Mouse (Mus musculus) E14TG2a.4 (cell line): ENCODE measurements at regions not wholly inside any gene's neighbourhood (a gene's known extent, or its start where the extent isn't known, plus 50 kb on each side); places are given as distances from the start of the nearest gene placed in this dataset.

ENCODE experiments used
- H3K27me3 ChIP-seq: 2 replicates; pipeline ENCODE4 v1.6.1; 2014; ENCODE audit warnings: low read length, control low read depth; ENCODE audit not compliant: insufficient read depth
- H3K36me3 ChIP-seq: 2 replicates; pipeline ENCODE4 v1.6.1; 2014; ENCODE audit warnings: low read length, control low read depth; ENCODE audit not compliant: insufficient read depth
- H3K4me1 ChIP-seq: replicated peaks from 2 replicates; pipeline ENCODE4 v1.6.1; 2014; ENCODE audit warnings: low read depth, low read length, control low read depth
- H3K4me3 ChIP-seq: replicated peaks from 2 replicates; pipeline ENCODE4 v1.5.1; 2014; ENCODE audit warnings: mild to moderate bottlenecking, low read length
- H3K9me3 ChIP-seq: 2 replicates; pipeline ENCODE4 v1.6.1; 2014; ENCODE audit warnings: low read length, control low read depth
- CTCF ChIP-seq: conservative IDR thresholded peaks from 2 replicates; pipeline ENCODE4 v1.5.1; 2014; ENCODE audit warnings: low read length
- NANOG ChIP-seq: IDR thresholded peaks from 2 replicates; pipeline ENCODE4 v1.6.1; 2014; ENCODE audit warnings: borderline replicate concordance, low read length, mixed read lengths
- POU5F1 ChIP-seq: IDR thresholded peaks from 2 replicates; pipeline ENCODE4 v1.6.1; 2014; ENCODE audit warnings: low read length, borderline replicate concordance

DNA sequence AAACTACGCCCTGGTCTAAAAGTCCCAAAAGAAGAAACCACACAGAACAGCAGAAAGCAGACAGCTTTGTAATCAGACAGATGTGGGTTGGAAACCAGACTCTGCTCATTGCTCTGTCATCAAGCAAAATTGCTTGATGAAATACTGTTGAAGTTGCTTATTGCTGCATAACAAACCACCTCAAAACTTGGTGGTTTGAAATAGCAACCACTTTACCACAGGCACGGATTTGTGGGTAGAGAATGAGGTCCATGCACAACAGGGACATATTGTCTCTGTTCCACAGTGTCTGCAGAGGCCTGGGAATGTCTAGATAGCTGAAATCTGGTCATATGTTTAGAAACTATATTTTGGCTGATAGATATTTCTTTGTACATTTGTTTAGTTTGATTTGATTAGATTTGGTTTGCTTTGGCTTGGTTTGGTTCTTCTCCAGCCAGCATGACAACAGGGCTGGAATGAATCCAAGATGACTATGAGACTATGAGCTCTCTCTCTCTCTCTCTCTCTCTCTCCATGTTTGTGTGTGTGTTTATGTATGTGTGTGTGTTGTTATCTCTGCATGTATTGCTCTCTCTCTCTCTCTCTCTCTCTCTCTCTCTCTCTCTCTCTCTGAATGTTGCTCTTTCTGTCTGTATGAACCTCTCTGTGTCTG lies 199.4 kb downstream of the Tle1 start:
- H3K4me1 ChIP-seq, result no peaks in the 10 kb centered on the region
- no peaks in the 10 kb centered on the region for H3K36me3 ChIP-seq
- TF ChIP-seq CTCF (no peak), POU5F1 (no peak), NANOG (no peak)
- no peak overlapping the region for H3K4me3 ChIP-seq
- no peaks in the 10 kb centered on the region for H3K27me3 ChIP-seq
- peaks cover 13% of the 10 kb centered on the region; the same call in 1 of the 2 replicates for H3K9me3 ChIP-seq

DNA sequence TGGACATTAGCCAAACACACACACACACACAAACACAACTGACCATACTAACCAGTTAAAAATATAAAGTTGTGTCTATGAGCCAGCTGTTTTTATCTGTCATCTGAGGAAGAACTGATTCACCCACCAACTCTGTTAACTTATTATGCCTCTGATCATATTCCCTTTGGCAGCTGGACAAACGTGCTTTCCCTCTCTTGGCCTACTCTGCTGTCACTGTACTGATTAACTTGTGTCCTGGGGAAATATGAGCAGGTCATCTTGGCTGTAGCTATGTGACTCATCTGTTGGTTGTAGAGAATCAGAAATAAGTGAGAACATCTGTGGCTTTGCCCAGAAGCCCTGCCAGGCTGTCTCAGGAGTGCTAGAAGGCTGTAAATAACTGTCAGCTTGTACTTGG lies 210.9 kb upstream of the Gm11232 start:
- H3K36me3 ChIP-seq, result no peaks in the 10 kb centered on the region
- no peak overlapping the region for H3K4me3 ChIP-seq
- H3K27me3 ChIP-seq, result no peaks in the 10 kb centered on the region
- H3K9me3 ChIP-seq, result no peaks in the 10 kb centered on the region
- no peak for TF ChIP-seq NANOG
- no peak for TF ChIP-seq CTCF
- no peak for TF ChIP-seq POU5F1
- H3K4me1 ChIP-seq, result no peaks in the 10 kb centered on the region

DNA sequence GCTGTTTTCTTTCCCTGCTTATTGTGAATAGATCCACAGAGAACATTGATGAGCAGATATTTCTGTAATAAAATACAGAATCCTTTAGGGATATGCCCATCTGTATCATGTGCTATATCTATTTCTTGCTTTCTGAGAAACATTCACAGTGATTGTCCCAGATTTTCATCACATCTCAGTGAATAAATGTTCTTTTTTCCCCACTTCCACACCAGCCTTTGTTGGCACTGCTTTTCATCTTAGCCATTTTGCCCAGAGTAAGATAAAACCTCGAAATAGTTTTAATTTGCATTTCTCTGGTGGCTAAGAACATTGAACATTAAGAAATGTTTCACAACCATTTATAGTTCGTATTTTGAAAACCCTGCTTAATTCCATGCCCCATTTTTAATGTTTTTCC lies 195.7 kb upstream of the Gm11232 start:
- no peaks in the 10 kb centered on the region for H3K27me3 ChIP-seq
- no peaks in the 10 kb centered on the region for H3K36me3 ChIP-seq
- H3K4me1 ChIP-seq, result no peaks in the 10 kb centered on the region
- no peak overlapping the region for H3K4me3 ChIP-seq
- no peaks in the 10 kb centered on the region for H3K9me3 ChIP-seq
- TF ChIP-seq NANOG (no peak), POU5F1 (no peak), CTCF (no peak)

DNA sequence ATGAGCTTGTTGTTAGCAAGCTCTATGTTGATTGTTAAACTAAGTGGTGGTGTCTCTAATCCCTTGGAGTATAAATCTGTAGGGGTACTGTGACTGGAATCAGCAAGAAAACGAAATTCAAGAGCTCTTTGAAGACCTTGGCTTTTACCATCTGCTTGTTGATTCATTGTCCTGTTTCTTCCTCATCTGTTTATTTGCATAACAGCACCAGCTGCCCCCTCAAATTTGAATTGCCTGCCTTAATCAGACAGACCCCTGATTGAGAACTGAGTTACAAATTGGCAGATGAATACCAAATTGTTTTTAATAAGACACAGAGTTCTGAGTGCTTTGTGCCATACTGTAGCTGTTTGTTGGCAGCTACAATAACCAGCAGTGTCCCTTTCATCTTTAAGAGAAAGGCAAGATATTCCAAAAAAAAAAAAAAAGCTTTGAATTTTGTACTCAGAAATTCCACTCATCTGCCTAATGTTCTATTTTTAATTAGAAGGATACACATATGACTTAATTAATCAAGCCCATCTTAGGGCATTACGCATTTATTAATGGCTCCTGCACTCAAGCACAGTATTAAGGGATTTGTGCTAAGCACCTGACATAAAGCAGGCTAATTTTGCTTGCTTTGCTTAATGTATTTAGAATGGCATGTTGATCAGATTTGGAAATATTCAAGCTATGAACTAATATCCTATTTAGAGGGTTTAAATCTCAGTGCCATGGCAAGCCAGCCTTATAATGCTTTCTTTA lies 175.6 kb upstream of the Gm11232 start:
- no peaks in the 10 kb centered on the region for H3K4me1 ChIP-seq
- no peaks in the 10 kb centered on the region for H3K9me3 ChIP-seq
- H3K36me3 ChIP-seq, result no peaks in the 10 kb centered on the region
- H3K4me3 ChIP-seq, result no peak overlapping the region
- TF ChIP-seq NANOG (no peak), POU5F1 (no peak), CTCF (no peak)
- no peaks in the 10 kb centered on the region for H3K27me3 ChIP-seq

DNA sequence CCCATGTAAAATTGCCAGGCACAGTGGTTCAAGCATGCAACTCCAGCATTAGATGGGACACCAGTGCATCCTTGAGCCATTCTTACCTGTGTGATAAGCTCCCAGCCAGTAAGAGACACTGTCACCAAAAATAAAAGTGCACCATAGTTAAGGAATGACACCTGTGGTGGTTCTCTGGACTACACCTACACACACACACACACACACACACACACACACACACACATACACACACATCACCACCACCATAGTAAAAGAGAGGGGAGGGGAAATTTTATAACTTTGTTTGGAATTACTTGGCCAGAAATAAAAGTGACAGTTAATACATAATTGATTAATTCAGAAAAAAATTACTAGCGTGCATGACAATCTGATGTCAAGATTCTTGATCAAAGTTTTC lies 175.1 kb upstream of the Gm11232 start:
- TF ChIP-seq CTCF (no peak), POU5F1 (no peak), NANOG (no peak)
- H3K36me3 ChIP-seq, result no peaks in the 10 kb centered on the region
- no peak overlapping the region for H3K4me3 ChIP-seq
- no peaks in the 10 kb centered on the region for H3K27me3 ChIP-seq
- no peaks in the 10 kb centered on the region for H3K9me3 ChIP-seq
- H3K4me1 ChIP-seq, result no peaks in the 10 kb centered on the region

DNA sequence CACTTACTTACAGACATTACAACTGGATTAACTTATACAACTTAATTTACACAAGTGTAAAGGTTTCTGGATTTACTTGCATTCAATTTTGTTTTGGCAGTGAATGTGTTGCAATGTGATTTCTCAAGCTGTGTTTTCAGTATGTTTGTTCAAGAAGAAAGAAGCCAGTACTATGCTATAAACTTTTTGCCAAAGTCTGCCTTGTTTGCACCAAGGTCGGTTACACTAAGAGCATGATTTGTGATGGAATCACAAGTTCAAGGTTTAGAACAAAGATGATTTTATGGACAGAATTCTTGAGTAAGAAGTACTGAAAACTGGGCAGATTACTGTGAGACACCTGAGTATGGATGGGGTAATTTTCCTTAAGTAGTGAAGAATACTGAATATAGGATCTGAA lies 153.8 kb upstream of the Gm11232 start:
- Histone ChIP-seq H3K4me3 (no peak overlapping the region), H3K4me1 (no peaks in the 10 kb centered on the region), H3K36me3 (no peaks in the 10 kb centered on the region), H3K27me3 (no peaks in the 10 kb centered on the region), H3K9me3 (no peaks in the 10 kb centered on the region)
- no peak for TF ChIP-seq NANOG
- no peak for TF ChIP-seq CTCF
- TF ChIP-seq POU5F1, result no peak

DNA sequence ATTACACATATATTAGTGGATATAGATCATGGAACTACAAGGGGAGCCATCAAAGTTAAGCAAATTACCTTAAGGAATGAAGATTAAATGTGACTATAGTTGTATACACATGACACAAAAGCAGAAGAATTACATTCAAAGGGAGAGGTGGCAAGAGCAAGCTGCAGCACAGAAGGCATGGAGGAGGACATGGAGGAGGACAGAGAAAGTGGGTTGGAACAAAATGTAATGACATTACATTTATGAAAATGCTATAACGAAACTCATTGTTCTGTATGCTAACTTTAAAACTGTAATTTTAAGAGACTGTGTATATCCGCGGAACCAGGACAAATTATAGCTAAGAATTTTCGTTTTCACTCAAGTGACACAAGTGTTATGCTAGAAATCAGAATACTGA lies 117.9 kb upstream of the Gm11232 start:
- no peaks in the 10 kb centered on the region for H3K4me1 ChIP-seq
- TF ChIP-seq CTCF, result no peak
- no peak for TF ChIP-seq NANOG
- no peak for TF ChIP-seq POU5F1

DNA sequence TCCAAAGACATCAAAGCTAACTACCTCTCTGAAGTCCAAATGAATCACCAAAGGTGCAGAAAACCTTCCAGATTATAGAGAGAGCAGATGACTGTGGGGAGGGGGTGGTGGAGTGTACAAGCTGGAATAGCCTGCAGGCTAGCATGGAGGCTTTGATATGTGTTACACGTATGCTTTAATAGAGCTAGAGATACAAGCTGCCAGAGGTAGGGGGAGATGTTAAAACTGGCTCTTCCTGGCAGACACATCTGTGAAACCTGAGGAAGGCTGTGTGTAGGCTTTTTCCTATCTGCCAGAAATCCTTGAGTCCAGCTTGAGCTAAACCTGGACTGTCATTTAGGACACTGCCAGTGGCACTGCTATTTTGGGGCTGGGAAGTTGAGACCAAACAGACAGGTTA lies 109.2 kb upstream of the Gm11232 start:
- no peak overlapping the region for H3K4me3 ChIP-seq
- no peak for TF ChIP-seq NANOG
- H3K4me1 ChIP-seq, result no peaks in the 10 kb centered on the region
- no peaks in the 10 kb centered on the region for H3K36me3 ChIP-seq
- no peaks in the 10 kb centered on the region for H3K9me3 ChIP-seq
- H3K27me3 ChIP-seq, result no peaks in the 10 kb centered on the region

More for the DNA sequence above, 117.9 kb upstream of the Gm11232 start:
- peaks cover 20% of the 10 kb centered on the region for H3K9me3 ChIP-seq
- H3K27me3 ChIP-seq, result no peaks in the 10 kb centered on the region
- H3K4me3 ChIP-seq, result no peak overlapping the region
- H3K36me3 ChIP-seq, result no peaks in the 10 kb centered on the region

DNA sequence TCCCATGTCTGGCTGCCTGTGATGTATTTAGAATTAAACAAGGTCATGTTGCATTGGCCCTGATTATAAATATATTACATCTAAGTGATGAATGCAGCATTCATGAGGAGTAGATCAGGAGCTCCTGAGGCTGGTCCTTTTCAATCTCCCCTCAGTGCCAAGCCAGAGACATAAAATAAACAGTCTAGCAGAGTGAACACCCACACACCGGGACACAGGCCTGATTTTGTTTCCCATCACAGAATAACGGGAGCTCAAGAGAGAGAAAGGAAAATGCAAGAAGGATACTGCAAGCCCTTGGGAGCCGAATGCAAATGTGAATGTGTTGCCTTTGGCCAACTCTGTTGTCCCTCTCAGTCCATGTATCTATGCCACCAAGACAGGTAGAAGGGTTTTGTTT lies 84.1 kb upstream of the Gm11232 start:
- Histone ChIP-seq H3K27me3 (no peaks in the 10 kb centered on the region), H3K4me3 (no peak overlapping the region), H3K9me3 (no peaks in the 10 kb centered on the region), H3K36me3 (no peaks in the 10 kb centered on the region), H3K4me1 (no peaks in the 10 kb centered on the region)
- TF ChIP-seq NANOG, result no peak
- TF ChIP-seq CTCF, result no peak
- no peak for TF ChIP-seq POU5F1
